Mouse (Mus musculus): ENCODE data around the gene Rpl27.
"Not testable (repeated sequence)": the region's sequence is repeated elsewhere in the genome, so short reads cannot be mapped to it uniquely, and the experiment has no call there.

Gene Rpl27

DNA sequence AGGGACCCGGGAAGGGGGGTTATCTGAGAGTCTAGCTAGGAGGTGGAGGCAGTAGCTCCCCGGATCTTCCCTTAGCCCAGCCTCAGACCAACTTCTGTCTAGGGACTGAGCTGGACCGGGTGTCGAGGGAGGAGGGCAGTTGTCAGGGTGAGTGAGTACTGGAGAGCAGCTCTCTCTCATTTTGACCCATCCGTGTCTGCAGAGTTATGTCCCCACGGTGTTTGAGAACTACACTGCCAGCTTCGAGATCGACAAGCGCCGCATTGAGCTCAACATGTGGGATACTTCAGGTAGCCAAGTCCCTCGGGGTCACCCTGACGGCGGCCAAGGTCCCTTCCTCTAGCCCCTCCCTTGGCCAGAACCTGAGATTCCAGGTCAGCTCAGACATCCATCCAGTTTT lies 26.6 kb downstream of the Rpl27 start:
- no peak for DNase-seq

DNA sequence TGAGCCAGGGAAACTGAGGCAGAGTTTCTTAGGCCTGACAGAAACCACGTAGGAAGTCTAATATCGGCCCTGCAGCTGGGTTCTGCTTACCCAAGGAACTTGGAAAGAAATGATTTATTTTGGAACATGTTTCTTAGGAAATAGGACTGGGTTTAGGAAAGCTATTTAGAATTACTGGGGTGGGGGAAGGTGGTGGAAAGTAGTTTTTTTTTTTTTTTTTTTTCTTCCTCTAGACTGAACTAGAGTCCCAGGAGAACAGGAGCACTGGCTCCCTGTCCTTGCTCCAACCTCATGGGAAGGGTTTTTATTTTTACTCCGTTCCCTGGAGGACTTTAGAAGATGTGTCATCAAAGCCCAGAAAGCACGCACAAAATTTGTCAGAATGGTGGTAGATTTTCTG lies 27.1 kb downstream of the Rpl27 start:
- no peak for DNase-seq

DNA sequence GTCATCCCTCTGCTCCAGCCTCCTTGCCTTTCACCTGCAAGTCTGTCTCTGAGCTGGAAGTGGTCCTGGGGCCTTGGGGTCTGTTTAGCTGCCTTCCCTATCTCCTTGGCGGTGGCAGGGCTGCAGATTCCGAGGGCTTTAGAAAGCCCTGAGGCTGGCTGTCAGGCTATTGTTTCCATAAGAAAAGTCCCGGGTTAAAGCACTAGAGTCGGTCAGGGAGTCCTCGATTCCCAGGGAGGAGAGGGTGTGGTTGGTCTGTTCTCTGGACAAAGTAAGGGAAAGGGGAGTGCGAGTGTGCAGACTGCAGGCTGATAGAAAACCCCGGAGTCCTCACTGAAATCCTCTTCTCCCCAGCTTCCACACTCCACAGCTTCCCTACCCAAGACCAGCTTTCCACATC lies 28.1 kb downstream of the Rpl27 start:
- DNase-seq: no peak

DNA sequence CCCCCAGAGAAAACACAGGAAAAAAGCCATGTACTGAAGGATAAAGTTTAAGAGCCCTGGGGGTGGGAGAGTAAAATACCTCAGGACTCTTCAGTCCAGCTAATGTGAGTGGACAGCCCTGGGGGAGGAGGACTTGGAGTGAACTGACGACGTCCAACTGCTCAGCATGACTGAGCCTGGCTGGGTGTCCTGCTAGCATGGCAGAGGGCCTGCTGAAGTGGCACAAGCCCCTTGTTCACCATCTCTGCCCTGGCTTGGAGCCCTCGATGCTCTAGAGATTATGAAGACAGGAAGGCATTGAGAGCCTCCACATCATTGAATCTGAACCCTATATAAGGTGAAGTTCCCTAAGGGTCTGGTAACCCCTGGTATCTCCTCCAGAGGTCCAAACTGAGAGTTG lies 29.8 kb downstream of the Rpl27 start:
- peak; percentile 17 for DNase-seq

DNA sequence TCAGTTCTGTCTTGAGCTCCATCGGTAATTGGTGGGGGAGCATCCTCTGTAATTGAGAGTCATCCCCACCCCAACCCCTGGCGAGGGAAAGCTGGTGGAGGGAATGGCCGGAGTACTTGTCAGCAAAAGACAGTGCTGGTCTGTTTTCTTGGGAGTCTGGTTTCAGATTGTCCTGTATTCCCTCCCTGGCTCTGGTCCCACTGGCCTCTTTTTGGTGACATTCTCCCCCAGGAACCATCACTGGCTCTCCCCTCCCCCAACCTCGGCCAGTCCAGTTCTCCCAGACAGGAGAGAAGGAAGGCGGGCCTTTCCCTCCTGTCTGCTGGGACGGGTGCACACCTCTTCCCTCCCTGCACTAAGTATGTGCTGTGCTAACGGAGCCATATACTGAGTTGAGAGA lies 30.2 kb downstream of the Rpl27 start:
- peak; percentile 44 for DNase-seq

DNA sequence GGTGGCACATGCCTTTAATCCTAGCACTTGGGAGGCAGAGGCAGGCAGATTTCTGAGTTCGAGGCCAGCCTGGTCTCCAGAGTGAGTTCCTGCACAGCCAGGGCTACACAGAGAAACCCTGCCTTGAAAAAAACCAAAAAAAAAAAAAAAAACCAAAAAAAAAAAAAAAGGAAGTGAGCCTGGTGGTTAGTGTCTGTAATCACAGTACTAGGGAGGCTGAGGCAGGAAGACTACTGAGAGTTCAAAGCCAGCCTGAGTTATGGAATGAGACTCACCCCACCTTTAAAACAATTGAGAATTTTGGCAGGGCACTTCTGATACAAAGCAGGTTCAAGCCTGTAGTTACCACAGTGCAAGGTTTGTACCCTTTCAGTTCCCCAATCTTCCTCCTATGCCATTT lies 31.6 kb downstream of the Rpl27 start:
- not testable (repeated sequence) for DNase-seq

DNA sequence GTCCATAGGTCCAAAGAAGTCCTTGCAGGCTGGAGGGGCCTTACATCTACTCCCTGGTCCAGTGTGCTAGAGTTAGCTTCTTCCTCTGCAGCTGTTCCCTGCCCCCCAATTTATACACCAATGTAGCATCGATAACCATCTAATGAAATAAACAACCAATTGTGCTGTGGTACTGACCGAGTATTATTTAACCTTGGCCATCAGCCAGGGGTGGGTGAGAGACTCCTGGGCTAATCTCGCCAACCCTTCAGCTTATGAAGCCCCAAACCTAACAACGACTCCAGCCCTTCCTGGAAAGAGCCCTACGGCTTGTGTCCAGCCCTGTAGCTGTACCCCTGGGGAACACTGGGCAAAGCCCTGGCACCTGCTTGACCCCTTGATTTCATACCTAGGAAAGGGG lies 32.2 kb downstream of the Rpl27 start:
- peak; percentile 18 for DNase-seq

DNA sequence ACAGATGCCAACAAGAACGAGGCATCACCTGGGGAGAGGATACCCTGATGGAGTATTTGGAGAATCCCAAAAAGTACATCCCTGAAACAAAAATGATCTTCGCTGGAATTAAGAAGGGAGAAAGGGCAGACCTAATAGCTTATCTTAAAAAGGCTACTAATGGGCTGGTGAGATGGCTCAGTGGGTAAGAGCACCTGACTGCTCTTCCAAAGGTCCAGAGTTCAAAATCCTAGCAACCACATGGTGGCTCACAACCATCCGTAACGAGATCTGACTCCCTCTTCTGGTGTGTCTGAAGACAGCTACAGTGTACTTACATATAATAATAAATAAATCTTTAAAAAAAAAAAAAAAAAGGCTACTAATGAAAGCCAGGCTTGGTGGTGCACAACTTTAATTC lies 34.3 kb downstream of the Rpl27 start:
- not testable (repeated sequence) for DNase-seq

DNA sequence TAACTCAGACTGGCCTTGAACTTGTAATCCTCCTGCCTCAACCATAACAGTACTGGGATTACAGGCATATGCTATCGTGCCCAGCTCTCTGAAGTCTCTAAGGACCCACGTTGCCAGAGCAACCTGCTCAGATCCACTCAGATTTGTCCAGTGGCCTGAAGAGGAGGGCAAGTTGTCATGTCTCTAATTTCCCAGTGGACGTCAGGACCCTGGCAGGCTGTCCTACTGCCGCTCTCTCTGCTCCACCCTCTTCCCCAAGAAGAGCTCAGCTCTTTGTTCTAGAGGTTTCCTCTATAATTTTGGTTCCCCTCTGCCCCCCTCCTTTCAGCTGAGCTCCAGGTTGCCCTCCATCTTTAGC lies 35.1 kb downstream of the Rpl27 start:
- DNase-seq: peak; percentile 92

DNA sequence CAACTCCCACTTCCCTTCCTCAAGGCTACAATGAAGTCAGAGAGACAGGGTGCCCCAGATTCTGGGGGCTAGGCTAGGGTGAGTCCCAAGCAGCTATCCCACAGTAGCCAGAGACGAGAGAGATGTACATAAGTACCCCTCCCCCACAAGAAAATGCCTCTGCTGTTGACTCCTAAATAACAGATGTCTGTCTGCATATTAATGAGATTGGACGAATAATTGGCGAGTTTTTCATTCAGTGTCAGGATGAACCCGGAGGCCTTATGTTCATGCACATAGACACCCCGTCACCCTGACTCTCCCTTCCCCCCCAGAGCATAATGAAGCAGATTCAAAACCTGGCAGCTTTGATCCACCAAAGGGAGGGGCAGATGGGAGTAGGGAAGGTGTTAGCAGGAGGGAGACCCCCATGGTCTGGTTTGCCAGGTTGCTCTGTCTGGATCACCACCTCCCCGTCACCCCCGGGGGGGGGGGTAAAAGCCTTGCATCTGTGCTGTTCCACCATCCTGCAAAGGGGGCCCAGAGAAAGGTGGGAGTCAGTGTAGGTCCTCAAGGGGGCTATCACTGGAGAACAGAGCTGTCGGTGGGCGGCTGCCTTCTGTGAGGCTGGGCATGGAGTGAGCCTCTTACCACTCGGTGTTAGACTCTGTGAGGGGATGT lies 35.6 kb downstream of the Rpl27 start:
- peak; percentile 94 for DNase-seq

DNA sequence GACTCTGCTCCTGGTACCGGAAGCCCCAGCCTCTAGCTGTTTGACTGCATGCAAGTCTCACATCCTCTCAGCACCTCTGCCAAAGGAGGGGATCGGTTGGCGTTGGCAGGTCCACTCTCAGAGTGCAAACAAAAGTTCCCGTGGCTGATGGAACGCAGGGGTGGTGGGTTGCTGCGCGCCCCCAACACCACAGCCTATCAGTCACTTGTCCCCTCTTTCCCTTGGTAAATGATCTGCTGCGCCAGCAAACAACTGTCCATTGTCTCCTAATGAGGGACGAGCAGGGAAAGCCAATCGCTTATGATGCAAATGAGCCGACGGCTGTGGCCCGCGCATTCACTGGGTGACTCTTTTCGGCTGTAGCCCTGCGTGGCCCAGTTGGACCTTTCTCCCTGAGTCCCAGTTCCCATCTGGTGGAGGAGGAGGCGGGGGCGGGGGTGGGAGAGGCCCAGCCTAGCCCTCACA lies 37.1 kb downstream of the Rpl27 start:
- peak; percentile 97 for DNase-seq

DNA sequence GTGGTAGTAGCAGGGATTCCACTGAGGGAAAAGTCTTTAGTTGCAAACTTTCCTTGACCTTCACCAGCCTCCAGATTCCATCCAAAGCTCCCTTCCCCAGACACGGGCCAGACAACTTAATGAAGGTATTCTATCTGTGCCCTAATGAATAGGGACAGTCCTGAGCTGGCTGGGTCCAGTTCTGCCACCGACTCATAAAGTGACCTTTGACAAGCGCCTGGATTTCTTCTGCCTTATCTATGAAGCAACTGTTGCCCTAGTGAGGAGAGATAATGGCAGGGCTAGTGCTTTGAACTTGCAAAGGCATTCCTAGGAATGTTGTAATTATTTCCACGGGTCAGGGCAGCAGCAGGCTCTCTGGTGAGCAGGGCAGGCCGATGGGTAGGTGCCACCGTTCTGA lies 38.8 kb downstream of the Rpl27 start:
- DNase-seq: no peak

DNA sequence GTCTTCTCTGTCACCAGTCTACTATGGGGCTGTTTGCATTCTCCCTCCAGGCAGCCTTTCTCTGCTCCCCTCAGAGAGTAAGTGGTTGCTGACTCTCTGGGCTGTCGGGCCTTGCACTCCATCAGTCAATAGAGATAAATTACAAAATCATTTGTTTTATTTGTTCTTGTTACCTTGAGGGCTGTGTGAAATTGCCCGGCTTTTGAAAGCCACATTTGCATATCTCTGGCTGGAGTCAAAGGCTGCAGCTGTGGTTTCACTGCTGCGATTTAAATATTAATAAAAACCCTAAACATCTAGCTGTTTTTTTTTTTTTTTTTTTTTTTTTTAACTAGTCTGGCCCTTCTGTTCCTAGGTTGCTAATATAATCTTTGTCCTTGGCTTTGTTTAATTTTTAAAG lies 41.7 kb downstream of the Rpl27 start:
- no peak for DNase-seq

DNA sequence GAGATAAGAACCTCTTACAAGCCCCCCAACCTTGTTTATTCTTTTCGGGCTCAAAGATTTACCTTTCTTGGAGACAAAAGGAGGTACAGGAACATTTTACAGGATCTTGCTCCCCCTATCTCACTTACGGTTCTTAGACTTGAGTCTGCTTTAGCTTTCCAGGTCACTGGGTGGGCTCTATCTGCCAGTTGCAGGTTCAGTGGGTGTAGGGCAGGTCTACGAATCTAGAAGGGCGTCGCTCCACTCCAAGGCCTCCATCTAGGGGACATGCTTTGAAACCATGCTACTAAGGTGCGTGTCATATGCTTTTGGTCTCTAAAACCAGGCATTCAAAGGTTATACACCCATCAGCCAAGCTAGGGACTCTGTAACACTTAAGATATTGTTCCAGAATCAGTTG lies 42.1 kb downstream of the Rpl27 start:
- DNase-seq: no peak

DNA sequence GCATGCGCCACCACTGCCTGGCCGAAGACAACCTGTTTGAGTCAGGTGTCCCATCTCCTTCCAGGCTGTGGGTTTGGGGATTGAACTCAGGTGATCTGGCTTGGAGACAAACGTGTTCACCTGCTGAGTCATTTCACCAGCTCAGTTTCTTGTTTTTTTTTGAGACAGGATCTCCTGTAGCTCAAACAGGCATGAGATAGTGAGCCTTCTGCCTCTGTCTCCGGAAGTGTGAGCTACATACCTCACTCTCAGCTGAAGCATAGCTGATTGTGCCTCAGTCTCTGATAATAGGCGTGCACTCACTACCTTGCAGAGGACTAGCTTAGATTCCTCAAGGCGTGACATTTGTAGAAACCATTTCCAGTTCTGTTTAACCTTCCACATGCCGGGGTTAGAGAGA lies 42.7 kb downstream of the Rpl27 start:
- no peak for DNase-seq

DNA sequence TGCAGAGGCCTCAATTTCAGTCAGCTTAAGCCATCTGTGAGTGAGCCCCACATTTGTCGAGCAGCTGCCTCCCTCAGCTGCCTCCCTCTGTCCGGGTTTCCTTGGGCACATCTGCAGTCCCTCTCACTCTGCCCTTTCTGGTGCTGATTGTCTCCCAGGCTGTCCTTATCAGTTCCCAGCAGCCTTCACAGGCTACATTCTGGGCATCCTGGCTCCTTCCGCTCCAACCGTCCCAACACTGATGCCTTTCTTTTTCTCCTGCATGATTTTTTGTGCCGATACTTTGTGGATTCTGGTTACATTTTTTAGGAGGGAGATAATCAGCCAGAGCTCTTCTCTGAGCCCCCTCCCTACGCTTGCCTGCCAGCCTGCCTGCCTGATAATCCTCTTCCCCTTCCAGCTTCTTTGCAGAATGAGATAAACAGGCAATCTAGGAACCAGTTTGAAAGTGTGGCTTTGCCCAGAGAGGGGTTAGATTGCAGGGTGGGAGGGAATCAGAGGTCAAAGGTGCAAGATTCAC lies 43.5 kb downstream of the Rpl27 start:
- DNase-seq: peak; percentile 67

DNA sequence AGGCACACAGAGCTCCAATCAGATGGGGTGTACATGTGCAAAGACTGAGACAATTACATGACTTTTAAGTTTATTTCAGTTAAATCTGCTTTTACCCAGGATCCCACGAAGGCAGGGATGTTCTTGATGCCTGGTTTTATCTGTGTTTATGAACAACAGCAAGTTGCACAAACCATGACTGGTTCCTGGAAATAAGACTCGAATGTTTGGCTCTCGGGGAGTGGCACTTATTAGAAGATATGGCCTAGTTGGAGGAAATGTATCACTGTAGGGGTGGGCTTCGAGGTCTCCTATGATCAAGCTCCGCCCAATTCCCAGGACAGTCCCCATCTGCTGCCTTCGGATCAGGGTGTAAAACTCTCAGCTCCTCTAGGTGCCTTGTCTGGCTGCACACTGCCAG lies 44.0 kb downstream of the Rpl27 start:
- peak; percentile 24 for DNase-seq

Measured in retina, postnatal 1 day (tissue).